Mouse (Mus musculus) liver, adult 2 months (tissue): ENCODE measurements at regions not wholly inside any gene's neighbourhood (a gene's known extent, or its start where the extent isn't known, plus 50 kb on each side); places are given as distances from the start of the nearest gene placed in this dataset.

Experiments
- CTCF ChIP-seq: fragments of 200-500 bp; IDR thresholded peaks from 2 replicates; pipeline ENCODE4 v1.5.1; 2011; ENCODE audit warnings: low read depth, low read length, control low read depth
- POLR2A ChIP-seq: fragments of 200-500 bp; IDR thresholded peaks from 2 replicates; pipeline ENCODE4 v1.6.1; 2011; ENCODE audit warnings: low read length, control low read depth; ENCODE audit not compliant: insufficient read depth; ENCODE audit errors: extremely low read depth

DNA sequence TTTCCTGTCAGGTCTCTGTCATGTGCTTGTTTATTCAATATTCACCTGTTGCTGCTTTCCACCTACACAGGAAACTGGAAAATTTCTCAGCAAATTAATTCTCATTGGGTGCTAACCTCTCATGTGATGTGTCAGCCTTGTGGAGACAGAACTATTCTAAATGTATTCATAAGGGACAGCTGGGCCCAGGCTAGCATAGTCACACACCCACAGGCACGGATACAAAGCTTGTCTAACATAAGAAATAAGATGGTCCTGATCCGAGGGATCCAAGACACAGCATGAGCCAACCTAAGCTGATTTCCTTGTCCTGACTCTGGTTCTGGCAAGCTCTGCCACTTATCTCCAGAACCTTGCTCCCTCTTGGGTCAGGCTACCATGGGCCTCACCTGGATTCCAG lies 74.6 kb upstream of the Arrdc4 start:
- TF ChIP-seq CTCF (no peak), POLR2A (no peak)
